ENCODE assay signal across 10 mouse cellular contexts in genomic region chr2:22588170-22588541, GRCm38 (mm10). TPM values are rescaled to one million over a fixed set of nuclear protein-coding genes. Genes with fewer than 3 reads are reported as not detected.
A peak's percentile ranks its signal among the peaks of the same experiment; 100 is the strongest.
DNase-seq lines count a peak whose midpoint lies in the region; ATAC-seq and TF ChIP-seq lines count a peak whose summit lies in the region.
"Not testable (repeated sequence)": the region's sequence is repeated elsewhere in the genome, so short reads cannot be mapped to it uniquely, and the experiment has no call there.
"Had no signal": no experiment of that assay in that cellular context is flagged by ENCODE, and none has a peak within 500 bp of the region (broad histone marks: within the 10 kb centered on the region; RNA-seq: fewer than 3 reads in every experiment).

No protein-coding gene starts in this region.

- TF ChIP-seq CTCF in heart, postnatal 0 days (IDR thresholded peaks at IDR 0.05; ENCODE audit: low read depth); liver, embryonic 14.5 days (IDR thresholded peaks at IDR 0.05; ENCODE audit: low read depth): not testable (repeated sequence)

- H3K36me3 ChIP-seq in forebrain, embryonic 13.5 days (ENCODE audit: poor library complexity, severe bottlenecking); heart, postnatal 0 days (replicated peaks; ENCODE audit: control insufficient read depth, insufficient read depth, low read length); kidney, embryonic 14.5 days (ENCODE audit: control insufficient read depth, insufficient read depth, low read length); liver, embryonic 14.5 days (replicated peaks; ENCODE audit: control insufficient read depth, insufficient read depth, low read depth); midbrain, embryonic 12.5 days: not testable (repeated sequence)

- WGBS in forebrain, embryonic 13.5 days: 93% methylated on average over 5 of the region's 5 CpGs
- WGBS in heart, postnatal 0 days: 67% methylated on average over 5 of the region's 5 CpGs
- 88% methylated on average over 5 of the region's 5 CpGs for WGBS in kidney, embryonic 14.5 days
- 62% methylated on average over 5 of the region's 5 CpGs for WGBS in liver, embryonic 14.5 days (ENCODE audit: insufficient replicate concordance)
- WGBS in midbrain, embryonic 12.5 days: 87% methylated on average over 5 of the region's 5 CpGs

- H3K4me2 ChIP-seq in forebrain, embryonic 13.5 days; heart, postnatal 0 days (ENCODE audit: low read depth, low read length); kidney, embryonic 14.5 days (replicated peaks; ENCODE audit: low read depth, low read length); liver, embryonic 14.5 days (ENCODE audit: low read depth); midbrain, embryonic 12.5 days (replicated peaks): not testable (repeated sequence)

- not testable (repeated sequence) for H3K27me3 ChIP-seq in forebrain, embryonic 13.5 days; heart, postnatal 0 days (ENCODE audit: control insufficient read depth, insufficient read depth, low read length); kidney, embryonic 14.5 days (ENCODE audit: control insufficient read depth, insufficient read depth, low read length); liver, embryonic 14.5 days (ENCODE audit: control insufficient read depth, insufficient read depth, low read length); midbrain, embryonic 12.5 days

- H3K4me3 ChIP-seq in forebrain, embryonic 13.5 days; heart, postnatal 0 days (ENCODE audit: low read depth, low read length); kidney, embryonic 14.5 days (ENCODE audit: low read length); liver, embryonic 14.5 days (ENCODE audit: insufficient read depth in 1 of 2, low read depth in 2 of 2, low read length in 2 of 2); midbrain, embryonic 12.5 days: not testable (repeated sequence)

- TF ChIP-seq EP300 in heart, postnatal 0 days (IDR thresholded peaks at IDR 0.05; ENCODE audit: low read depth); liver, embryonic 14.5 days (IDR thresholded peaks at IDR 0.05; ENCODE audit: low read depth): not testable (repeated sequence)

- not testable (repeated sequence) for H3K4me1 ChIP-seq in forebrain, embryonic 13.5 days; heart, postnatal 0 days (ENCODE audit: control insufficient read depth, insufficient read depth); kidney, embryonic 14.5 days (ENCODE audit: control insufficient read depth, insufficient read depth, low read length); liver, embryonic 14.5 days (replicated peaks; ENCODE audit: control insufficient read depth in 2 of 2, insufficient read depth in 2 of 2, low read length in 1 of 2); midbrain, embryonic 12.5 days

- not testable (repeated sequence) for H3K9me3 ChIP-seq in forebrain, embryonic 13.5 days (replicated peaks); heart, postnatal 0 days (replicated peaks; ENCODE audit: control insufficient read depth, low read length); kidney, embryonic 14.5 days (ENCODE audit: control insufficient read depth, low read length); liver, embryonic 14.5 days (ENCODE audit: control insufficient read depth, low read length); midbrain, embryonic 12.5 days

- ATAC-seq in forebrain, embryonic 13.5 days: peak; percentile 48
- ATAC-seq in heart, postnatal 0 days (ENCODE audit: insufficient read depth, low read depth): peak; percentile 33
- ATAC-seq in kidney, embryonic 14.5 days (ENCODE audit: low FRiP score, low TSS enrichment): peak; percentile 44
- ATAC-seq in liver, embryonic 14.5 days (ENCODE audit: insufficient read depth): peak; percentile 40
- peak; percentile 42 for ATAC-seq in midbrain, embryonic 12.5 days (ENCODE audit: low FRiP score, low read depth)

- H3K27ac ChIP-seq in forebrain, embryonic 13.5 days; heart, postnatal 0 days (ENCODE audit: low read depth); kidney, embryonic 14.5 days (ENCODE audit: low read depth, low read length); liver, embryonic 14.5 days; midbrain, embryonic 12.5 days (replicated peaks): not testable (repeated sequence)

- H3K9ac ChIP-seq in forebrain, embryonic 13.5 days; heart, postnatal 0 days (replicated peaks; ENCODE audit: low read depth, low read length); kidney, embryonic 14.5 days (ENCODE audit: low read depth, low read length); liver, embryonic 14.5 days (replicated peaks); midbrain, embryonic 12.5 days (replicated peaks): not testable (repeated sequence)

- DNase-seq in ES-CJ7 (ENCODE audit: low read depth, low spot score): peak; percentile 15
- peak; percentile 5 for DNase-seq in c-Kit-positive CD71-positive TER-119-positive erythroid progenitor cells, embryonic 14.5 days (ENCODE audit: low spot score)
- DNase-seq in heart, postnatal 0 days (ENCODE audit: low spot score): not testable (repeated sequence)
- peak; percentile 0 to 12 (median 6) for DNase-seq in liver, embryonic 14.5 days (ENCODE audit: low read depth in 3 of 3, low spot score in 3 of 3)
- DNase-seq in retina, adult 2 months (ENCODE audit: low read depth, low spot score): peak; percentile 6

RNA-seq across cellular contexts. Expression of gene Gad2, which starts 33.8 kb away (rescaled TPM):
- polyA plus RNA-seq in forebrain, embryonic 13.5 days (2015; fragmentation: Nextera tagmentation; extraction: Ambion mirVana): 86.1 and 90.4 TPM in 2 replicates
- 0.04 TPM in 1 of 2 replicates, not detected in the other for total RNA-seq in heart, postnatal 0 days (2014; rRNA removed; ENCODE audit: low replicate concordance)
- polyA plus RNA-seq in heart, postnatal 0 days (2015; fragmentation: Nextera tagmentation; extraction: Ambion mirVana): 0.11 and 0.32 TPM in 2 replicates
- not detected in 2 replicates for polyA plus RNA-seq in kidney, embryonic 14.5 days (2014; fragmentation: Nextera tagmentation; extraction: Ambion mirVana)
- polyA plus RNA-seq in liver, embryonic 14.5 days (2012; rRNA removed): 0.03 TPM in 1 of 2 replicates, not detected in the other
- polyA plus RNA-seq in liver, embryonic 14.5 days (2014; fragmentation: Nextera tagmentation; extraction: Ambion mirVana): not detected in 2 replicates
- 54.3 and 66.1 TPM in 2 replicates for polyA plus RNA-seq in midbrain, embryonic 12.5 days (2016; fragmentation: Nextera tagmentation; extraction: Ambion mirVana)
- total RNA-seq: common myeloid progenitor, adult 5-6 weeks; gastrocnemius, postnatal 4 days had no signal

Comparison
In these comparisons a context has a peak if more than half of its experiments do, and no peak if none do; other contexts are left out.
1. RNA of gene Gad2, which starts 33.8 kb away (polyA plus RNA-seq): 86.1 to 90.4 TPM in forebrain, embryonic 13.5 days and 54.3 to 66.1 TPM in midbrain, embryonic 12.5 days; 0.11 to 0.32 TPM in heart, postnatal 0 days, 0.03 TPM in liver, embryonic 14.5 days and not detected in kidney, embryonic 14.5 days; every median in the first group is over 10 times any median in the second.
2. Peak in every context shown above with its lines, with median percentiles within 50 percentile points of each other: ATAC-seq.